Mouse (Mus musculus) C2C12 (cell line): ENCODE results near the gene Plekhm1.

Source experiments
- CTCF ChIP-seq: IDR thresholded peaks from one replicate; pipeline ENCODE4 v1.5.1; 2011; ENCODE audit not compliant: control insufficient read depth, insufficient read depth, insufficient read length
- MYOG ChIP-seq: IDR thresholded peaks from one replicate; pipeline ENCODE4 v1.6.1; 2011; ENCODE audit not compliant: control insufficient read depth, insufficient read length; ENCODE audit errors: extremely low read depth

- TF ChIP-seq CTCF (no peak), MYOG (no peak)
Measured at GRCm38 (mm10) chr11:103375258-103375657, 37.2 kb downstream of the Plekhm1 start.
